Mouse (Mus musculus) layer of hippocampus, adult 8-10 months (tissue): ENCODE data around the gene 5330417C22Rik. TPM values are rescaled to one million over a fixed set of nuclear protein-coding genes. Genes with fewer than 3 reads are reported as not detected.
"Not testable (repeated sequence)": the region's sequence is repeated elsewhere in the genome, so short reads cannot be mapped to it uniquely, and the experiment has no call there.

Experiments
- DNase-seq, 2 experiments: peaks; one replicate each; pipeline ENCODE4 v3.0.0; 2022; ENCODE audit warnings: low spot score in 2 of 2
- total RNA-seq, 4 experiments: library from RNA; stranded (reverse); gene quantifications; 2 replicates each; pipeline ENCODE4 v1.2.4; 2022

5330417C22Rik gene
- total RNA-seq, 4 experiments from 2014 or later: 22.1 to 33.4 (median 25.9) TPM

DNA sequence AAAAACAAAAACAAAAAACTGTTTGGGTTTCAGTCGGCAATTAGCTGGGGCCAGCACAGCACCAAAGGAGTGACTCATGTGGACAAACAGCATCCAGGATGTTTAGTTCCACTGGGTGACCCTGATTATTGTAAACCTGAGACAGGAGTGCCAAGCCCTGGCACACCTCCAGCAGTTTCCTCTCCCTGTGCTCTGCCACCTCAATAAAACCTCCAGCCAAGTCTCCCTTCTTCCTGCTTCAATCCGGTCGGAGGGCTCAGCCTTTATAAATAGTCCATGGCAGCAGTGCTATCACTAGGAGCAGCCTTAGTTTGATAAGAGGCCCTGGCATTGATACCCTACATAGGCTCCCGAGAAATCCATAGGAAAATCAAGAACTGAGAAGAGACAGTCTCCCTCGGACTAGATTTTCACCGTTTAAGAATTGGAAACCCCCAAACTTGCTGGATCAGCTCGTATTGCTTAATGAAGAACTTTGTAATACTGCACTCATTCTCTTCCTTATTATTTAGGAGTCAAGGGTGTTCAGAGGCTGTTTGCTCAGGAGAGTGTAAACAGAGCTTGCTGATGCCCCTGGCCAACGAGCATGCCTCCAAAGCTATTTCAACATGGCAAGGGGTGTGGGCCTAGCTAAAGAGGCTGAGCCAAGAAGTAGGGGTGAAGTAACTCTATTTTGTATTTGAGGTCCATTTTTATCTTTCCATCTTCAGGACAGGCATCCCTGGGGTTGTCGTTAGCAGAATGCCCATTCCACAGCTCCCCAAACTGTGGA is 3.0 kb downstream of the 5330417C22Rik start:
- no peak for DNase-seq

DNA sequence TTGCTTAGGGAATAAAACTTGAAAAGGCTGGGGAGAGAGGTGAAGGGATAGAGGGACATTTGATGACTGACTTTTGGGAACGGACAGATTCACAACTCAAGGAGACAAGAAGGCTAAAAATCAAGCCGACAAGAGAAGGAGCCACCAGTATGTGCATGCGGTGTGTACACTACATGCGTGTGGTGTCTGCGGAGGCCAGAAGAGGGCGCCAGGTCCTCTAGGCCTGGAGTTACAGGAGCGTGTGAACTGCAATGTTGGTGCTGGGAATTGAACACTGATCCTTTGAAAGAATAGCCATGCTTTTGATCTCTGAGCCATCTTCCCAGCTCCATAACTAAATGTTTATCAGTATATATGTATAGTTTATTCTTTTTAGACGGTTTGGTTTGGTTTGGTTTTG is 7.8 kb downstream of the 5330417C22Rik start:
- DNase-seq: no peak

DNA sequence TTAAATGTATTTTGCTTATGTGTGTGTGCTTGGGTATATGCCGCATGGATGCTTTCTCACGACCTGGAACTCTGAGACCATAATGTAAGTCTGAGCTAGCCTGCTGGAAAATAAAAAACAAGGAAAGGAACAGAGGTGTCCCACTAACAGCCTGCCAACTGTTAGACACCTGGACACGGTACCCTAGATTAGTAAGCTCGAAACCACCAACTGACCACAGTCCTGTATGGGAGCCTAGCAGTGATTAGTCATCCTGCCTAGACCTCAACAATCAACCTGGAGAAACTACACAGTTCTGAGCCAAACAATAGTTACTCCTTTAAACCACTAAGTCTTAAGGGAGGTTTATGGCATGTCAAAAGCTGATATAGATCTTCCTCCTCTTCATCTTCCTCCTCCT is 12.9 kb downstream of the 5330417C22Rik start:
- DNase-seq: no peak

DNA sequence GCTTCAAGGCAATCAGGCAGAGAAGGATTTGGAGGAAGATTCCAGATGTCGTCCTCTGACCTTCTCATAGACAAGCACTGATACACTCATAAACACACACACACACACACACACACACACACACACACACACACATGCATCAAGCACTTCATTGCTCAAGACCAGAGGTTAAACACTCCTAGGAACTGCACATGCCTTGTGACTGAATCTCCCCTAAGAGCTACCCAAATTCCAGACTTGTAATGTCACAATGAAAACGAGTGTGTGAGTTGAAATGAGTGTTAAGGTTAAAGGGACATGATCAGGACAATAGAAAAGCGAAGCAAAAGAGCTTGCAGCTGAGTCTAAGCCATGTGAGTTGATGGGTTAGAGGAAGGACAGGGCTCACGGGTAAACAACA is 18.1 kb downstream of the 5330417C22Rik start:
- DNase-seq: no peak

DNA sequence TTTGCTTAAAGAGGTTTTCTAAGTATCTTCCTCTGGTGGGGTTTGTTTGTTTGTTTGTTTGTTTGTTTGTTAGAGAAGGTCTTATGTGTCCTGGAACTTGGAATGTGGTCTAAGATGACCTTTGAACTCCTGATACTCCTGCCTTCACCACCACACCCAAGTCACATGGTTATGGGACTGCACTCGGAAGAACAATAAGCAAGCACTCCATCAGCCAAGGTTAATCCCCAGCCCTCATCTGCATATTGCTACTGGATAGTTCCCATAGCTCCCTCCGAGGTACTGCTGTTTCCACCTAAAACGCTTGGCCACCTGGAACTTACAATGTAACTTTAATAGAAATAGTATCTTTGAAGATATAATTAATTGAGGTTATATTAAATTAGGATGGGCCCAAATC is 22.9 kb downstream of the 5330417C22Rik start:
- DNase-seq: no peak

DNA sequence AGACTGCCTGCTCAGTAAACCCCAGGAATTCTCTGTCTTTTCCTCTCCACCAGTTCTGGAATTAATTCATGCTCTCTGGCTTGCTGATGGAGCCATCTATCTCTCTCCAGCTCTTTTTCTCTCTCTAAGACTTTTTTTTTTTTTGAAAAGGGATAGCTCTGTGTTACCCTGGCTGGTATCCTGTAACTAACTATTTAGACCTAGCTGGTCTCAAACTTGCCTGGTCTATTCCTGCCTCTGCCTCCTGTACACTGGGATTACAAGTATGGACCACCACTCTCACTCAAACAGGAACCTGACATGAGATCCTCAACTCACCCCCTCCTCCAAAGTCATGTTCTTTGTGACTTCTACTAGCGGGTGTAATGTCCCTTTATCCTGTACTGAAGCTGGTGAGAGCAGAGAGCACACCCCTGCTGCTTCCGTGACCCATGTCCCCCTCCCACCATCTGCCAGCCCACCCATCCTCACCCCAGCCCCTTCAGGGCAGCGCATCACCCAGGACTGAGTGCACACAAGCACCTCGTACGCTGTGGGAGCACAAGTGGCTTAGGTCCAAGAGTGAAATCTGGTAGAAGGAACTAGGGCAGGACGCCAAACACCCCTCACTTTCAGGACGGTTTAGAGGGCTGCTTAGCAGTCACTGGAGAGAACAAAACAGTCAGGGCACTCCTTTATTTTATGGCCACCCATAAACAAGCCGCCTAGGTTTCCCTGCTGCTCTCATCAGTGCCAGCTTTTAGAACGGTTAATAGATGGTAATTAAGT is 25.4 kb downstream of the 5330417C22Rik start:
- peak in 1 of 2 experiments; percentile 44 for DNase-seq

DNA sequence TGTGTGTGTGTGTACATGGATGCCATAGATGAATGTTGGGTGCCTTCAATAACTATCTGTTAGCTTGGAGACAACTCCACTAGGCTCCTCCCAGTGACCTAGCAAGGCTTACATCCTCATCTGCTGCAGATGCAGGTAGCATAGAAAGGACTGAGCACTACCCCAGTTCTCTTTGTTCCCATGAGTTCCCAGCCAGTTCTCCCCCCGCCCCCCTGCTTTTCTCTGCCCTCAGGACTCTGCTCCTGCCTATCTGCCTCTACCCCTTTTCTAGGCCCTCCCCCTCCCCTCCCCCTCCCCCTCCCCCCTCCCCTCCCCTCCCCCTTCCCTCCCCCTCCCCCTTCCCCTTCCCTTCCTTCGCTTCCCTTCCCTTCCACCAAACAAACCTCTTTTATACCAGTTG is 26.2 kb downstream of the 5330417C22Rik start:
- no peak for DNase-seq

DNA sequence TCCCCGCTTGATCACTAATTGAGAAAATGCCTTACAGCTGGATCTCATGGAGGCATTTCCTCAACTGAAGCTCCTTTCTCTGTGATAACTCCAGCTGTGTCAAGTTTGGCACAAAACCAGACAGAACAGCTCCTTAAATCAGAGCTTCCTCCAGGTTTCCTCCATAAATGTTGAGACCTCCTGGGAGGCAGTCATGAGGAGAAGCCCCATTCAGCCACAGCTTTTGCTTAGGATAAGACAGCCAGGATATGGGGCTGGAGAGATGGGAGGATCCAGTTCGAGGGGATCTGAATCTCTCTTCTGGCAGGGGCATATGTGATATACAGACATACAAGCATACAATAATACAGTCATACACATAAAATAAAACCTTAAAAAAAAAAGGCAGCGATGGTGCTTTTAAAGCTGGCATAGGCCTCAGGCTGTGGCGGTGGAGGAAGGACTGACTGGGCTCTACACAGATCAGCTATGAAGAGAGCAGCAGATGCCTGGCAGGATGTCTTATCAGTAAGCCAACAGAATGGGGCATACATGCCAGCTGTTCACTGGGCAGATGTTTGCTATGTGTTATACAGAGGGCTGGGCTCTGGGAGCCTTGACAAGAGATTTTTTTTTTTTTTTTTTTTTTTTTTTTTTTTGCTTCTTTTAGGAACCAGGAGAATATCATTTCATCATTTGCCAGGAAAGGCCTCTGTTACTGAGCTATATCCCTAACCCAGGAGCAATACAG is 27.4 kb downstream of the 5330417C22Rik start:
- no peak for DNase-seq

DNA sequence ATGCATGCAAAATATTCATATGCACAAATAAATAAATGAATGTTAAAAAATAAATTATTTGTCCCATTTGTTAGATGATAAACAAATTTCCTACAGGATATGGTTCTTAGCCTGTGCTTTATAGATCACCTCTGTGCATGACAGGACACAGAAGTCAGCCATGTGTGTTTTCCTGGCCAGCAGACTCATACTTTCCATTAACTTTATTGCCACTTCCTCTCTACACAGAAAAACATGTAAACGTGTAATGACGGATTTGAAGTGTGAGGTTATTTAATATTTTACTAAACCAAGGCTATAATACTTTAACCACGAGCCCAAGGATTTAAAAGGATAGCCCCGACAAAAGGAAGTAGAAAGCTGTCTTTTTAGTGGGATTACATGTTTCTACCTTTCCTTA is 32.4 kb downstream of the 5330417C22Rik start:
- no peak for DNase-seq

DNA sequence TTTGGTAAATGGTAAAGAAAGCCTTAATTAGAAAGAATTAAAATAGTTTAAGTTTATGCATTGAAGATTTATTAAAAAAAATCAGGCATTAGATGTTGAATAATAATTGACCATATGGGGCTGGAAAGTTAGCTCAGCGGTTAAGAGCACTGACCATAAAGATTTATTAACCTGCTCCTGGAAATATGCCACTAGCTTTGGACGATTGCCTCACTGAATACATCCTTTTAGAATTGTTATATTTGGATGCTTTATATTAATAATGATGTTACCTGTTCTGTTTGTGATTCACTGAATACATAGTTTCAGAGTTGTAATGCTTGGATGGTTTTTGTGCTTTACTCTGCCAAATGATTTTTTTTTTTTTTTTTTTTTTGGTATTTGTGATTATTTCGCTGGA is 34.9 kb downstream of the 5330417C22Rik start:
- DNase-seq: not testable (repeated sequence)

DNA sequence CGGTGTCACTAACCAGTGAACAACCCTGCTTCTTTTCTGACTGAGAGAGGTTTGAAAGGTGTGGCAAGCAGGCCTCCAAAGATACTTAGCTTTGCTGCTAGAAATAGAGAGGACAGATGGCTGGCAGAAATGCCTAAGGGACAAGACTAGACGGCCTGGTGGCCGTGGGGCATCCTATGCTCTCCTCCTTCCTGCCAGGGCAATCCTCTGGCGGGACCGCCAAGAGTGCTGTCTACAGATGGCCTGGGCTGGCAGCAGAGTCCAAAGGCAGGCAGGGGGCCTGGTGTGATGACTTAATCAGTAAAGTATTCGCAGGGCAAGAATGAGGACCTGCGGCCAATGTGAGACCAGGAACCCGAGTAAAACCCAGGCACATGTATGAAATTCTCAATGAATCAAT is 36.5 kb downstream of the 5330417C22Rik start:
- no peak for DNase-seq

DNA sequence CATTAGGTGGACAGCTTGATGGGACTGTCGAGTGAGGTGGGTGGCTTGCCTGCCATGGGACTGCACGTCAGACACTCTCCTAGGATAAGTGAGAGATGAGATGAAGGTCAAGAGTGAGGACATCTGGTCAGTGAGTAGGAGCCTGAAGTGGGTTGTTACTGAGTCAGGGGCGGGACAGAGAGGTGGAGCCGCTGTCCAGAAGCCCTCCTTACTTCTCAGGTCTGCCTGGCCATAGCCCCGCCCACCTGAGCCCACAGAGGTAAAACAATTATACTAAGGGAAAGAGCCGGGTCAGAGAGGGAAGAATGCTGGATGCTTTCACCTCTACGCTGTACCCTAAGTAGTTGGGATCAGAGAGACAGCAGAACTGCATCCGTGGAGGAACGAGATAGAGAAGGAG is 38.7 kb downstream of the 5330417C22Rik start:
- no peak for DNase-seq

DNA sequence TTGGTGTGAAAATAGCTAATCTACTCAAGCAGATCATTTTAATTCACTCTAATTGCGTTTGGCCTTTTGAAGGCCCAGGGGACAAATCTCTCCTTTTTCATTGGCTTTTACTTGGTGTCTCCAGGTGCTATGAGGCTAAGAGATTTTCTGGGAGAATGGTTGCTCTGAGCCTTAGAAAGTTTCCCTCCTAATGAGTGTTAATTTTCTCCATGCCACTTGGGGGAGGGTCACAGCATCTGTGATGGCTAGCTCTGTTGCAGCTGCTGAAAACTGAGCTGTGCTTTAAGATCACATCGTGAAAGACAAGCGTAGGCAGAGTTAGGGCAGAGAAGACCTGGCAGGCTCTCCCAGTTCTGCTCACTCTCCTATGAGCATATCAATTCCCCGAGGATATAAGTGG is 40.9 kb downstream of the 5330417C22Rik start:
- no peak for DNase-seq

DNA sequence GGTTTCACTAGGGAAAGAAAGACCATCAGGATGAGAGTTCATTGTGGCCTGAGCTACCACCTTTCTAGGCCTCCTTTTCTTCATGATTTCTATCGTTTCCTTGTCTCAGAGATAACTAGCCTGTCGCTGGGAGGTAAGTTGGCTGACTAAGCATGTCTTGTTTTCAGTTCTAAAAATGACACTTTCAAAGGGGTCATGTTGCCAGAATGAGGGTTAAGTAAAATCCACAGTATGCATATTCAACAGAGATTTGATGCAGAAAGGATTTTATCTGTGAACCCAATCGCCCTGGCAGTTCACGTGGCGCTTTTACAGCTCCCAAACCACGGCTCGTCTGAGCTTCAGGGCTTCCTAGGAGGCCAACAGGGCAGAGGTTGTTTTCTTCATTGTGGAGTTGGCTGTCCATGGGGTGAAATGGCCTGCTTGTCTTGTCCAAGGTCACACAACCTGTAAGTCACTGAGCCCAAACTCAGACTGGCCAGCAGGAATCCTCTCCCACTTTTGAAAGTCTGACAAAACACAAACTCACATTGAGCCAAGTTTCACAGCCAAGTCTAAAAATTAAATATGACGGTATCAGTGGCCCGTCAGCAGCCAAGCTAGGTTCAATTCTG is 41.4 kb downstream of the 5330417C22Rik start:
- no peak for DNase-seq

DNA sequence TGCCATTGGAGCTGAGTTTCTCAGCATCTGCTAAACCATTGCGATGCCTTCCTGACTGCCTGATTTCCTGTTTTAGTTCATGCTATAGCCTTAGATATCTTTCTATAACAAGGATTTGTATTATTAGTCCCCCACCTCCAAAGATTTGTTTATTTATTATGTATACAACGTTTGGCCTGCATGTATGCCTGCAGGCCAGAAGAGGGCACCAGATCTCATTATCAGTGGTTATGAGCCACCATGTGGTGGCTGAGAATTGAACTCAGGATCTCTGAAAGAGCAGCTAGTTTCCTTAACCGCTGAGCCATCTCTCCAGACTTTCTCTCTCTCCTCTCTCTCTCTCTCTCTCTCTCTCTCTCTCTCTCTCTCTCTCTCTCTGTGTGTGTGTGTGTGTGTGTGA is 46.4 kb downstream of the 5330417C22Rik start:
- no peak for DNase-seq

DNA sequence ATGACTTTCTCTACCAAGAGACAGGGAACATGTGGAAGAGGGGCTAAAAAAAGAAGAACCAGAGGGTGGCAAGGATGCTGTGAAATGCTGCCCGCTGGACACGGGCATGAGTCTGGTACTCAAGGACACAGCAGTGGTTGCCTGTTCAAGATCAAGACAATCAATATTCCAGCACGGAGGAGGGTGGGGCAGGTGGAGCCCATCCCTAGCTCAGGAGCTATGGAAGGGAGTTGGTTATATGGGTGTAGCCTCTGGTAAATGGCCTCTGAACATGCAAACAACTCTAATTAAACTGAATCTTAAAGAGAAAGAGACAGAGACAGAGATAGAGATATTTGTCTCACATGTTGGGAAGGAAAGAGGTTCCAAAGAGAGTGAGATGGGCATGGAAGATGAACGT is 51.6 kb downstream of the 5330417C22Rik start:
- no peak for DNase-seq

DNA sequence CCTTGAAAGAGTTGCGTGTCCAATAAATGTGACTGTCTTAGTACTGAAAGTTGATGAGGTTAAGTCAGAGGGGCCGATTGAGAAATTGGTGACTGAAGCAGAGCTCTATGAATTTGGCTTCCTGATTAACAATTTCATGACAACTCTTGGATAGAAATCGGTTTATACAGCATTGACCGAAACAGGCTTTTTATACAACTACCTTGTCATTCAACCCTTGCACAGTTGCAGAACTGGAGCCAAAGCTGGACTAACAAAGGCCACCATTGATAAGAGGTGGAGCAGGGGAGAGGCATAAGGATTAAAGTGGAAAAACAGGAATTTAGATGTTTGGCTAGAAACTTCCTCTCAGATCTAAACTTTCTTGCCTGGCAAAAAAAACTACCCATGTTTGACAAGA is 57.5 kb downstream of the 5330417C22Rik start:
- no peak for DNase-seq

DNA sequence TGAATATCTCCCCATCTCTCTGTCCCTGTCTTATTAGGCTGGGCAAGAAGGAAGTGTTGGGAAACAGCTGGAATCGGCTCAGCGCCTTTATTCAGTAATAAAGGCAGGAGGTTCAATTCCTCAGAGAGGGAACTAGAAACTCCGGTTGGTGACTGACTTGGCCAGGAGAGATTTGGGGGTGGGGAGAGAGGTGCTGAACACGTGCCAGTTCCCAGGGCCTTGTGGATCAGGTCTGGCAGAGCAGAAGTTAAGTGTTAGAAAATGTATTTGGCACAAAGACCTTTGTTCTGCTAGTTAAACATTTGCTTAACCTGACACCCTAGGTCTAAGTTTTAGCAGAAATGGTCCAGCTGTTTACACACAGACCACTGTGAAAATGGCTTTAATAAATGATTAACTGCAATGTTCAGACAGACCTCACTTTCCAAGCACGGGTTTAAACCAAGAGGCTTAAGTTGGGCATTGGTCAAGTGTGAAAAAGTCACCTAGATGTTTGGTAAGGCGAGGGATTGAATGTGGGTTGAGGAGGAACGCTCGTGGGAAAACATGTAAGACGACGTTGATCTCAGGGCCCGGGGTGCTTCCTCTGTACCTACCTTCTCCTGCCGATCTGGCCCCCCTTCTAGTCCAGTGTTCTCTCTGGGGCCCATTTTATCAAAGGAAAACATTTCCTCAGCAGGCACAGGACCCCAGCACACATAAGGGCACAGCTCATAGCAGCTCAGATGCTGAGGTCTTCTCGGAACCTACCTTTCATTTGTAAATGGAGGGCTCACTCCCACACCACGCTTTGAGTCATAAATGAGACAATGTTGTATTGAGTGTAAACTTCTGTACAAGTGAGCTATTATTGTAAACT is 59.3 kb downstream of the 5330417C22Rik start:
- no peak for DNase-seq

DNA sequence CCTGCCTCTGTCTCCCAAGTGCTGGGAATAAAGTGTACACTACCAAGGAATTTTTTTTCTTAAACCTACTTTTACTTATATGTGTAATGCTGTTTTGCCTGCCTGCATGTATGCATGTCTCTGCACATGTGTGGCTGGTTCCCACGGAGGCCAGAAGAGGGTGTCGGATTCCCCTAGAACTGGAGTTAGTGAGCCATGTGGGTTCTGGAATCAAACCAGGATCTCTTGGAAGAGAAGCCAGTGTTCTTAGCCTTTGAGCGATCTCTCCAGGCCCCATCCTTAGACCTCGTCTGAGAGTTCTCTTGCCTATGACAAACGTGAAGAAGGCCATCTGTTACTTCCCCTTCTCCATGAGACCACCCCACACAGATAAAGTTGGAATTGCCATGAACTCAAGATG is 60.8 kb downstream of the 5330417C22Rik start:
- DNase-seq: no peak

DNA sequence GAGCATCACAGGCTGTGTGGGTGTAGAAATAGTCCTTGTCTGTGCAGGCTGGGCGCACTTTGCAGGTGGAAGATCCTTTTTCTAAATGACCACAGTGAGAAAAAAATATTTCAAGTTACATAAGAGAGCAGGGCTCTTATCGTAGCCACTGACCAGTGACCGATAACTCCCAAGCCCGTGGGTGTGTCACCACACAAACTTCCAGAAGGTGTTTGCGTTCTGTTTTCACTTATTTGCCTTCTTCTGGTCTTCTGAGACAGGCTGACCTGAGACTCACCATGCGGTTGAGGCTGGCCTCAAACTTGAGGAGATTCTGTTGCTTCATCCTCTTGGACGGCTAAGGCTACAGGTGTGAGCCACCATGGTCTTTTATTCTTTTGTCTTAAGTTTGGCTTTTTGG is 61.4 kb downstream of the 5330417C22Rik start:
- DNase-seq: no peak

DNA sequence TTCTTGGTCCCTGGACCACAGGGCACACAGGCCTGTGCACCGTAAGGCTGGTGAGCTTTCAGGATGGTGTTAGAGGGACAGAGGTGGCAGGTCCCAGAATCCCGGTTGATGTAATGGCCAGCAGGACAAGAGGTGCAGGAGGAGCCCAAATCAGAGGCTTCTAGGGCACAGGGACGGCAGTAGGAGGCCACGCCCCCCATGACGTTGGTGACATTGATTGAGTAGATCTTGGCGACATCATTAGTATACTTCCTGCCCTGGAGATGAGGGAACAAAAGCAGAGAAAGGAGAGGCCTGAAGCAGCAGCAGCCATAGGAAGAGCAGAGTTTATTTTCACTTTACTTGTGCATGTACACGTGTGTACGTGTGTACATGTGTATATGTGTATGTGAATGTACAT is 68.6 kb downstream of the 5330417C22Rik start:
- no peak for DNase-seq
